8 mouse cellular contexts compared by ENCODE assay signal in genomic region chr15:99126081-99126815, GRCm38 (mm10). TPM values are rescaled to one million over a fixed set of nuclear protein-coding genes. Genes with fewer than 3 reads are reported as not detected.
DNase-seq lines count a peak whose midpoint lies in the region; ATAC-seq and TF ChIP-seq lines count a peak whose summit lies in the region.

No protein-coding gene starts in this region.

- no peaks in the 10 kb centered on the region for H3K9me3 ChIP-seq in forebrain, embryonic 12.5 days
- H3K9me3 ChIP-seq in heart, embryonic 16.5 days (replicated peaks; ENCODE audit: control insufficient read depth, low read length): no peaks in the 10 kb centered on the region
- H3K9me3 ChIP-seq in liver, embryonic 14.5 days (ENCODE audit: control insufficient read depth, low read length): no peaks in the 10 kb centered on the region
- H3K9me3 ChIP-seq in neural tube, embryonic 13.5 days: no peaks in the 10 kb centered on the region

- TF ChIP-seq CTCF in liver, embryonic 14.5 days (IDR thresholded peaks at IDR 0.05; ENCODE audit: low read depth): no peak

- under 1% methylated on average over 113 of the region's 115 CpGs for WGBS in forebrain, embryonic 12.5 days
- WGBS in heart, embryonic 16.5 days: under 1% methylated on average over 99 of the region's 115 CpGs
- WGBS in liver, embryonic 14.5 days (ENCODE audit: insufficient replicate concordance): 1% methylated on average over 108 of the region's 115 CpGs
- WGBS in neural tube, embryonic 13.5 days: under 1% methylated on average over 114 of the region's 115 CpGs

- peak; percentile 91 for ATAC-seq in forebrain, embryonic 12.5 days (ENCODE audit: low FRiP score)
- ATAC-seq in heart, embryonic 16.5 days (replicated peaks; ENCODE audit: extremely low read depth, insufficient read depth, low FRiP score): peak; percentile 88
- peak; percentile 74 for ATAC-seq in liver, embryonic 14.5 days (ENCODE audit: insufficient read depth)
- peak; percentile 93 for ATAC-seq in neural tube, embryonic 13.5 days (ENCODE audit: low read depth)

- peaks cover 30% of the 10 kb centered on the region for H3K4me1 ChIP-seq in forebrain, embryonic 12.5 days
- H3K4me1 ChIP-seq in heart, embryonic 16.5 days (ENCODE audit: control insufficient read depth, insufficient read depth, low read length): peaks cover 22% of the 10 kb centered on the region
- peaks cover 3 to 11% of the 10 kb centered on the region in 2 experiments; a peak in 2 of 4 replicates for H3K4me1 ChIP-seq in liver, embryonic 14.5 days (replicated peaks; ENCODE audit: control insufficient read depth in 2 of 2, insufficient read depth in 2 of 2, low read length in 1 of 2)
- peaks cover 44% of the 10 kb centered on the region for H3K4me1 ChIP-seq in neural tube, embryonic 13.5 days (replicated peaks)

- H3K27me3 ChIP-seq in forebrain, embryonic 12.5 days: peaks cover 2% of the 10 kb centered on the region; the same call in 1 of the 2 replicates
- H3K27me3 ChIP-seq in heart, embryonic 16.5 days (ENCODE audit: control insufficient read depth, insufficient read depth, low read length): no peaks in the 10 kb centered on the region
- H3K27me3 ChIP-seq in liver, embryonic 14.5 days (ENCODE audit: control insufficient read depth, insufficient read depth, low read length): peaks cover 5% of the 10 kb centered on the region
- 0 out of 2 replicates have a peak, but pooled peaks cover 3% of the 10 kb centered on the region for H3K27me3 ChIP-seq in neural tube, embryonic 13.5 days

- H3K36me3 ChIP-seq in forebrain, embryonic 12.5 days (replicated peaks): no peaks in the 10 kb centered on the region
- no peaks in the 10 kb centered on the region for H3K36me3 ChIP-seq in heart, embryonic 16.5 days (ENCODE audit: control insufficient read depth, insufficient read depth)
- H3K36me3 ChIP-seq in liver, embryonic 14.5 days (replicated peaks; ENCODE audit: control insufficient read depth, insufficient read depth, low read depth): no peaks in the 10 kb centered on the region
- H3K36me3 ChIP-seq in neural tube, embryonic 13.5 days: no peaks in the 10 kb centered on the region

- TF ChIP-seq EP300 in liver, embryonic 14.5 days (IDR thresholded peaks at IDR 0.05; ENCODE audit: low read depth): no peak

- peak overlapping the region; percentile 77 for H3K4me3 ChIP-seq in forebrain, embryonic 12.5 days (replicated peaks)
- peak overlapping the region; percentile 90 for H3K4me3 ChIP-seq in heart, embryonic 16.5 days (ENCODE audit: low read length)
- peak overlapping the region; percentile 67 to 75 for H3K4me3 ChIP-seq in liver, embryonic 14.5 days (ENCODE audit: insufficient read depth in 1 of 2, low read depth in 2 of 2, low read length in 2 of 2)
- H3K4me3 ChIP-seq in neural tube, embryonic 13.5 days: peak overlapping the region; percentile 82

- peak overlapping the region; percentile 89 for H3K9ac ChIP-seq in forebrain, embryonic 12.5 days
- peak overlapping the region; percentile 95 for H3K9ac ChIP-seq in heart, embryonic 16.5 days (ENCODE audit: low read length)
- peak overlapping the region; percentile 73 for H3K9ac ChIP-seq in liver, embryonic 14.5 days (replicated peaks)
- H3K9ac ChIP-seq in neural tube, embryonic 13.5 days: peak overlapping the region; percentile 94

- H3K27ac ChIP-seq in forebrain, embryonic 12.5 days: peak overlapping the region; percentile 96
- H3K27ac ChIP-seq in heart, embryonic 16.5 days (ENCODE audit: low read length): peak overlapping the region; percentile 95
- H3K27ac ChIP-seq in liver, embryonic 14.5 days: no peak overlapping the region
- H3K27ac ChIP-seq in neural tube, embryonic 13.5 days (replicated peaks): peak overlapping the region; percentile 96

- H3K4me2 ChIP-seq in forebrain, embryonic 12.5 days: peak overlapping the region; percentile 60
- peak overlapping the region; percentile 80 for H3K4me2 ChIP-seq in heart, embryonic 16.5 days (ENCODE audit: low read depth, low read length)
- H3K4me2 ChIP-seq in liver, embryonic 14.5 days (ENCODE audit: low read depth): peak overlapping the region; percentile 77
- H3K4me2 ChIP-seq in neural tube, embryonic 13.5 days: peak overlapping the region; percentile 67

- DNase-seq in B cell, adult 2 months: peak; percentile 12 to 16
- DNase-seq in brain, embryonic 18.5 days (ENCODE audit: low read depth, low spot score): peak; percentile 65
- peak; percentile 90 to 96 for DNase-seq in kidney, postnatal 36 days
- no peak for DNase-seq in liver, embryonic 14.5 days (ENCODE audit: low read depth in 3 of 3, low spot score in 3 of 3)
- DNase-seq in thymus, adult 18-20 months: peak; percentile 34 to 36

RNA-seq across cellular contexts. Expression of gene Spats2, which starts 0.5 kb away (rescaled TPM):
- 65.5 and 69.8 TPM in 2 replicates for polyA plus RNA-seq in forebrain, embryonic 12.5 days (2016; fragmentation: Nextera tagmentation; extraction: Ambion mirVana)
- polyA plus RNA-seq in heart, embryonic 16.5 days (2015; fragmentation: Nextera tagmentation; extraction: Ambion mirVana): 25.3 and 25.5 TPM in 2 replicates
- 6.5 and 7.7 TPM in 2 replicates for polyA plus RNA-seq in liver, embryonic 14.5 days (2012; rRNA removed)
- polyA plus RNA-seq in liver, embryonic 14.5 days (2014; fragmentation: Nextera tagmentation; extraction: Ambion mirVana): 6.7 and 8.4 TPM in 2 replicates
- 44.4 and 48.9 TPM in 2 replicates for polyA plus RNA-seq in neural tube, embryonic 13.5 days (2015; fragmentation: Nextera tagmentation; extraction: Ambion mirVana)

RNA-seq across cellular contexts. Expression of gene Dnajc22, which starts 33.3 kb away (rescaled TPM):
- 0.76 and 1.0 TPM in 2 replicates for polyA plus RNA-seq in forebrain, embryonic 12.5 days (2016; fragmentation: Nextera tagmentation; extraction: Ambion mirVana)
- 0.43 and 0.52 TPM in 2 replicates for polyA plus RNA-seq in heart, embryonic 16.5 days (2015; fragmentation: Nextera tagmentation; extraction: Ambion mirVana)
- 11.4 and 12.1 TPM in 2 replicates for polyA plus RNA-seq in liver, embryonic 14.5 days (2012; rRNA removed)
- polyA plus RNA-seq in liver, embryonic 14.5 days (2014; fragmentation: Nextera tagmentation; extraction: Ambion mirVana): 10.9 and 11.6 TPM in 2 replicates
- 0.25 and 0.49 TPM in 2 replicates for polyA plus RNA-seq in neural tube, embryonic 13.5 days (2015; fragmentation: Nextera tagmentation; extraction: Ambion mirVana)

RNA-seq across cellular contexts. Expression of gene C1ql4, which starts 38.6 kb away (rescaled TPM):
- polyA plus RNA-seq in forebrain, embryonic 12.5 days (2016; fragmentation: Nextera tagmentation; extraction: Ambion mirVana): 0.44 and 1.3 TPM in 2 replicates
- polyA plus RNA-seq in heart, embryonic 16.5 days (2015; fragmentation: Nextera tagmentation; extraction: Ambion mirVana): 0.12 and 0.16 TPM in 2 replicates
- not detected in 2 replicates for polyA plus RNA-seq in liver, embryonic 14.5 days (2012; rRNA removed)
- polyA plus RNA-seq in liver, embryonic 14.5 days (2014; fragmentation: Nextera tagmentation; extraction: Ambion mirVana): not detected in 2 replicates
- polyA plus RNA-seq in neural tube, embryonic 13.5 days (2015; fragmentation: Nextera tagmentation; extraction: Ambion mirVana): 2.7 and 3.5 TPM in 2 replicates

RNA-seq across cellular contexts. Expression of gene Troap, which starts 51.9 kb away (rescaled TPM):
- 41.6 and 48.3 TPM in 2 replicates for polyA plus RNA-seq in forebrain, embryonic 12.5 days (2016; fragmentation: Nextera tagmentation; extraction: Ambion mirVana)
- polyA plus RNA-seq in heart, embryonic 16.5 days (2015; fragmentation: Nextera tagmentation; extraction: Ambion mirVana): 27.8 and 29.4 TPM in 2 replicates
- 14.3 and 15.7 TPM in 2 replicates for polyA plus RNA-seq in liver, embryonic 14.5 days (2012; rRNA removed)
- polyA plus RNA-seq in liver, embryonic 14.5 days (2014; fragmentation: Nextera tagmentation; extraction: Ambion mirVana): 11.1 and 12.1 TPM in 2 replicates
- 6.3 and 6.9 TPM in 2 replicates for polyA plus RNA-seq in neural tube, embryonic 13.5 days (2015; fragmentation: Nextera tagmentation; extraction: Ambion mirVana)

Comparison
In these comparisons a context has a peak if more than half of its experiments do, and no peak if none do; other contexts are left out.
1. DNase-seq: peak in B cell, adult 2 months (2 of 2), brain, embryonic 18.5 days (single experiment), kidney, postnatal 36 days (2 of 2) and thymus, adult 18-20 months (2 of 2); none in liver, embryonic 14.5 days (0 of 3).
2. Peak in every context shown above with its lines, with median percentiles within 50 percentile points of each other: ATAC-seq, H3K4me2 ChIP-seq, H3K4me3 ChIP-seq and H3K9ac ChIP-seq.